Mouse (Mus musculus): Measurements from ENCODE around the gene Gm49318. TPM values are rescaled to one million over a fixed set of nuclear protein-coding genes. Genes with fewer than 3 reads are reported as not detected.

Gene Gm49318
- polyA plus RNA-seq, 1 experiment, result not detected

DNA sequence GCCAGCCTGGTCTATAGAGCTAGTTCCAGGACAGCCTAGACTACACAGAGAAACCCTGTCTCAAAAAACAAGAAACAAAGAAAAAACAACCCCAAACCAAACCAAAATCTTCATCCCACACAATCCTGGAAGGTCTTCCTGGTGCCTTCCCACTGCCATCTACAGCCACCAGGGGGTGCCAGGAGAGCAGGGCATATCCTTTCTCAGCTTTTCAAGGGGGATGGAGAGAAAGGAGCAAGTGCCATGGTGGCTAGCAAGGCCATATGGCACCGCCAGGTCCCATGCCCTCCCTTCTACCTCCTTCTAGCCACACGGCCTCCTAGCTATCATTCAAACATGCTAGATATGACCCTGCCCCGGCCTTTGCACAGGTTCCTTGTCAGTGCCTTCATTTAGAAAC lies 4.6 kb downstream of the Gm49318 start:
- no peak for TF ChIP-seq POLR2A (IDR thresholded peaks at IDR 0.05; ENCODE audit: borderline replicate concordance, extremely low read depth, insufficient read depth, insufficient read length, poor library complexity, severe bottlenecking)
- TF ChIP-seq CTCF (IDR thresholded peaks at IDR 0.05; ENCODE audit: borderline replicate concordance, extremely low read depth, insufficient read depth, insufficient read length), result peak; percentile 69; the same call in 1 of the 2 replicates
- DNase-seq (ENCODE audit: low read depth), result peak; percentile 44

DNA sequence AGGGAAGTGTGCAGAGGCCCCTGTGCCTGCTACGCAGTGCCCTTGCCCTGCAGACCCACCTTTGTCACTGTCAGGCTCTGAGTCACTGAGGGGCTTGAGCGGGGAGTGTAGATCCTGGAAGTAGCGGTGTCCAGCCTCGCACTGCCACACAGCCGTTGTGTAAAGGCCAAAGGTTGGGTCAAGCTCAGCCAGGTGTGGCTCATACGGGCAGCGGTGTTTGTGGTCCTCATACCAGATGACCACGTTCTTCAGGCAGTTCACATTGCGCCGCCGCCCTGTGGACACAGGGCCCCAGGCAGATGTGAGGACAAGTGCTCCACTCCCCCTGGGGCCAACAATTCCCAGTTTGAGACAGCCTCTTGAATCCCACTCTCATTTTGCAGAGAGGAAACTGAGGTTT lies 5.4 kb downstream of the Gm49318 start:
- TF ChIP-seq POLR2A (IDR thresholded peaks at IDR 0.05; ENCODE audit: borderline replicate concordance, extremely low read depth, insufficient read depth, insufficient read length, poor library complexity, severe bottlenecking) (no peak), CTCF (IDR thresholded peaks at IDR 0.05; ENCODE audit: borderline replicate concordance, extremely low read depth, insufficient read depth, insufficient read length) (no peak)
- no peak for DNase-seq (ENCODE audit: low read depth)

DNA sequence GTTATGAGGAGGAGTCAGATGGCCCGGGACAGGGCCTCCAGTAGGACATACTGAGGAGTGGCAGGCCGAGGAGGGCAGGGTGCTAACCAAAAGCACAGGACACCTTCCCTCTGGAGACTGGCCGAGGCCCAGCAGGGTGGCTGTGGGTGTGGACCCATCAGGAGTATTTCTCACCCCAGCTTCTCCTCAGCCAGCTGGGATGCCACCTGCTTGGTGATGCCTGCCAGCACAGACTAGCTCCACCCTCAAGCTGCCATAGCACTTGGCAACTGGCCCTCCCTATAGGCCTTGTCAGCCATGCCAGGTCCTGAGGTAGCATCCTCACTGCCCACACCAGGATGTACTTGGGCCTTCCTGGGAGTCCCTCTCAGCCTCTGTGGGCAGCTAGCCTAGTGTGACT lies 6.7 kb downstream of the Gm49318 start:
- no peak for TF ChIP-seq CTCF (IDR thresholded peaks at IDR 0.05; ENCODE audit: borderline replicate concordance, extremely low read depth, insufficient read depth, insufficient read length)
- TF ChIP-seq POLR2A (IDR thresholded peaks at IDR 0.05; ENCODE audit: borderline replicate concordance, extremely low read depth, insufficient read depth, insufficient read length, poor library complexity, severe bottlenecking), result no peak
- peak; percentile 73 for DNase-seq (ENCODE audit: low read depth)

DNA sequence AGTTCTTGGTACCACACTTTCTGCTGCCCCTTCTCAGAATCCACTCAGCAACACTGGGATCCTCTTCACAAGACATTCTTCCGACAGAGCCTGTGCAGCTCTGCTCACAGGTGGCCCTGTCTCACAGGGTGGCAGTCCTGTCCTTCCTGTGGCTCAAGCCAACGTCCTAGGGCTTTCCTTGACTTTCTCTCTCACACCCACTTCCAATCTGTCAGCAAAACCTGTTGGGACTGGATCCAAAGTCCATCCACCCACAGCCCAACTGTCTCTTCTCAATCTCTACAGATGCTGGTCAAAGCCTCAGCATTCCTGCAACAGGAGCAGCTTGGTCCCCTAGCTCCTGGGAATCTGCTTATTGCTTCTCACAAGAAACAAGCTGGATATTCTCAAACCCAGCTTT lies 9.7 kb downstream of the Gm49318 start:
- TF ChIP-seq CTCF (IDR thresholded peaks at IDR 0.05; ENCODE audit: borderline replicate concordance, extremely low read depth, insufficient read depth, insufficient read length), result no peak
- TF ChIP-seq POLR2A (IDR thresholded peaks at IDR 0.05; ENCODE audit: borderline replicate concordance, extremely low read depth, insufficient read depth, insufficient read length, poor library complexity, severe bottlenecking), result no peak
- DNase-seq (ENCODE audit: low read depth), result no peak

DNA sequence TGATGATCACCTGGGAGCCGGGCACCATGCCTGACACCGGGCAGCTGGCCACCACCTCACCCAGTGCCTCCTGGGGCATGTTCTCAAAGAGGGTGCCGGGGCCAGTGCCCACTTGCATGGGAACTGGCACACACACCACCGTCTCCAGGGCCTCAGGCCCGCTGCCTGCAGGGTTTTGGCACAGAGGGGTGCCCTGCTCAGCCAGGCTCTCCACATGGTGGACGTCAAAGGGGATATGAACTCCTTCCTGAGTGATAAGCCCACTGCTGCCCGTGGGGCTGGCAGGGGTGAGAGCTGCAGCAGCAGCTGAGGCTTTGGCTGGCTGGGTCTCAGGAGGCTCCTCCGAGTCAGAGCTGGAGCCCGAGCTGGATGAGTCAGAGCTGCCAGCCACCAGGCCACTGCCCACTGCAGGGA lies 13.0 kb downstream of the Gm49318 start:
- no peak for DNase-seq (ENCODE audit: low read depth)

DNA sequence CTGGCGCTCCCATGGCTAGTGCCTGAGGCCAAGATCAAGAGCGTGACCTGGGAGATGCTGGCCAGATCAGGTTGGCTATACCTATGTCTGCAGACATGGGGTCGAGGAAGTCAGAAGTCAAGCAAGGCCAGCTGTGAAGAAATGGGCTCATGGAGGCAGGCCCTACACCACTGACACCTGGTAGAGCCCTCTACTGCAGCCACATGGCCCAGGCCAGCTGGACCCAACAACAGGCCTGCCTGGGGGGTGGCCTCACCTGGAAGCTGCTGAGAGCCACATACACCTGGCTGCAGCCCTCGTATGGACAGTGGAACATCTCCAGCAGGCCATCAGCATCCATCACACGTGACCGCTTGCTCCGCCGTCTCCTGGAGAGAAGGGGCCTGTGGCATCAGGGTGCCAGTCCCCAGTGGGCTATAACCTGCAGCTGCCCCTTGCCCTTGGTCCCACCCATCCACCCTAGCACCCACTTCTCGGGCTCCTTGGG lies 14.0 kb downstream of the Gm49318 start:
- DNase-seq (ENCODE audit: low read depth), result no peak
- TF ChIP-seq CTCF (IDR thresholded peaks at IDR 0.05; ENCODE audit: borderline replicate concordance, extremely low read depth, insufficient read depth, insufficient read length), result no peak
- no peak for TF ChIP-seq POLR2A (IDR thresholded peaks at IDR 0.05; ENCODE audit: borderline replicate concordance, extremely low read depth, insufficient read depth, insufficient read length, poor library complexity, severe bottlenecking)

More for the DNA sequence above, 13.0 kb downstream of the Gm49318 start:
- TF ChIP-seq CTCF (IDR thresholded peaks at IDR 0.05; ENCODE audit: borderline replicate concordance, extremely low read depth, insufficient read depth, insufficient read length) (no peak), POLR2A (IDR thresholded peaks at IDR 0.05; ENCODE audit: borderline replicate concordance, extremely low read depth, insufficient read depth, insufficient read length, poor library complexity, severe bottlenecking) (no peak)

DNA sequence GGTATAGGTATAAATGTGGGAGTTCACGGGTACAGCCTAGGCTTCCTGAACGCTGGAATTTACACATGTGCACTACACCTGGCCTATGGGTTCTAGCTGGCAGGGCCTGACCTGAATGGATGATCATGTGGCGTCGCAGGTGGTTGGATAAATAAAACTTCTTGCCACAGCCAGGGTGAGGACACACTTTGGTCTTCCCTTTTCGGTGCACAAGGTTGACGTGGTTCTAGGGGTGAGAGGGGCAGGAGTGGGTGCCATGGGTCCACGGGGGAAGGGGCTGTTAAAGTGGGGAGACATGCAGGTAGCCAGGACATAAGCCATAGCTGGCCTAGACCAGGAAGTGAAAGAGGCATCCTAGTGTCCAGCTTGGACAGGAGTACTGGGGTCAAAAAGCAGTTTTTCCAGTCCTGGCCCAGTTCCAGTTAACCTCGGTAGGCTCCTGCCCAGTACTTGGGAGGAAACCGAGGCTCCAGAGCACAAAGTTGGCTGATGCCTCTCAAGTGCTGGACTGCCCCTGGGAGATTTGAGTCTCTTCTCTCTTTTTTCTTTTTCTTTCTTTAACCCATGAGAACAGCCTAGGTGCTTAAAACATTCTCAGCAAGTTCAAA lies 14.7 kb downstream of the Gm49318 start:
- no peak for DNase-seq (ENCODE audit: low read depth)
- no peak for TF ChIP-seq POLR2A (IDR thresholded peaks at IDR 0.05; ENCODE audit: borderline replicate concordance, extremely low read depth, insufficient read depth, insufficient read length, poor library complexity, severe bottlenecking)
- no peak for TF ChIP-seq CTCF (IDR thresholded peaks at IDR 0.05; ENCODE audit: borderline replicate concordance, extremely low read depth, insufficient read depth, insufficient read length)

DNA sequence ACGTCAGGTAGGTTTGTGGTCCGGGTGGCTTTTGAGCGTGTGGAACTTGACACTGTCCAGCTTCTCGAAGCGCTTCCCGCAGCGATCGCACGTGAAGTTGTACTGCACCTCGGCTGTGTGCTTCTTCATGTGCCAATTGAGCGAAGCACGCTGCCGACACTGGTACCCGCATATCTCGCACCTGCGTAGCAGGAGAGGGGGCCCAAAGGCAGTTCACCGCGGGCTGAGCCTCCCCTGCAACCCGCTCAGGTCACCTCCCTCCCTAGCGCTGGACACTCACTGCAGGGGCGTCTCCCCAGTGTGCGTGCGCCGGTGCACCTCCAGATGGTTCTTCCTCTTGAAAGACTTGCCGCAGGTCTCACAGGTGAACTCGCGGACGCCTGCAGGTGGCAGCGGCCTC lies 15.3 kb downstream of the Gm49318 start:
- TF ChIP-seq POLR2A (IDR thresholded peaks at IDR 0.05; ENCODE audit: borderline replicate concordance, extremely low read depth, insufficient read depth, insufficient read length, poor library complexity, severe bottlenecking) (no peak), CTCF (IDR thresholded peaks at IDR 0.05; ENCODE audit: borderline replicate concordance, extremely low read depth, insufficient read depth, insufficient read length) (no peak)
- DNase-seq (ENCODE audit: low read depth), result no peak

DNA sequence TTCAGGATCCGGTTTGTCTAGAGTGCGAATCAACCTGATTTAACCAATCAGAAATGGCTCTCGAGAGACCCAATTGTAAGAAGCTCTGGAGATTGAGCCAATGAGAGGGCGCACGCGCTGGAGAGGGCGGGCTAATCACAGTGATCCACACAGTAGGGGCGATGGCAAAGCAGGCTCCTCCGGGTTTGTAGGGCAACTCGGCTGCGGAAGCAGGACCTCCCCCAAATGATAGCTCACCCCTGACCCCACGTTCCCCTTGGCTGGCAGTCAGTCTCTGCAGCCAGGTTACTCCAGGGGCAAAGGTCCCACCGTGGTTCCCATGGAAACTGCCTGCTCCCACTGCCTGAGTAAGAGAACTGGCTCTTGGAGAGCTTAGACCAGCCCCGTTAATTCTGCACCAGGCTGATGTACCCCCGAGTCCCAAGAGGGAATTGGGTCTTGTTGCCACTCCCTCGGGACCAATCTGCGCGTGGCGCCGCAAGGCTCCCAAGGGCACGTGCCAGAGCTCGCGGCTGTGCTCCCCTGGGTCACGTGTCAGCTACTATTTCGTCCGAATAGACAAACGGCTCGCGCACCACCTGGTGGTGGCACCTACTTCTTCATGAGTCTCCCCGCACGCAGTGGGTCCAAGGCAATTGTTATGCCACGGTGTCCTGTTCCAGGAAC lies 16.5 kb downstream of the Gm49318 start:
- TF ChIP-seq POLR2A (IDR thresholded peaks at IDR 0.05; ENCODE audit: borderline replicate concordance, extremely low read depth, insufficient read depth, insufficient read length, poor library complexity, severe bottlenecking), result no peak
- TF ChIP-seq CTCF (IDR thresholded peaks at IDR 0.05; ENCODE audit: borderline replicate concordance, extremely low read depth, insufficient read depth, insufficient read length), result peak; percentile 69
- peak; percentile 90 for DNase-seq (ENCODE audit: low read depth)

DNA sequence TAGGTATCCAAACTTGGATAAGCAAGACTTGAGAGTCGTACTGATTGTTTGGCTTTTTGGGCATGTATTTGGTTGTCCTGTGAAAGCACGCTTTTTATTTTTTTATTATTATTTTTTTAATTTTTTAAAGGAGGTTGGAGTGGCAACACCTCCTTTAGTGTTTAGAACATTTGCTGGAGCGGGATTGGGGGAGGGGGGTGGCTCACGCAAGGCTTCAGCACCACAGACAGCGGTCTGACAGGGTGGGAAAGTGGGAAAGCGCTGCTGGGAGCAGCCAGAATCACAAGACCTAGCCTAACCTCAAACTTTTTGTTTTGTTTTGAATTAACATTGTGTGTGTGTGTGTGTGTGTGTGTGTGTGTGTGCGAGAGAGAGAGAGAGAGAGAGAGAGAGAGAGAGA lies 17.4 kb downstream of the Gm49318 start:
- TF ChIP-seq CTCF (IDR thresholded peaks at IDR 0.05; ENCODE audit: borderline replicate concordance, extremely low read depth, insufficient read depth, insufficient read length), result no peak
- TF ChIP-seq POLR2A (IDR thresholded peaks at IDR 0.05; ENCODE audit: borderline replicate concordance, extremely low read depth, insufficient read depth, insufficient read length, poor library complexity, severe bottlenecking), result no peak
- DNase-seq (ENCODE audit: low read depth), result no peak

DNA sequence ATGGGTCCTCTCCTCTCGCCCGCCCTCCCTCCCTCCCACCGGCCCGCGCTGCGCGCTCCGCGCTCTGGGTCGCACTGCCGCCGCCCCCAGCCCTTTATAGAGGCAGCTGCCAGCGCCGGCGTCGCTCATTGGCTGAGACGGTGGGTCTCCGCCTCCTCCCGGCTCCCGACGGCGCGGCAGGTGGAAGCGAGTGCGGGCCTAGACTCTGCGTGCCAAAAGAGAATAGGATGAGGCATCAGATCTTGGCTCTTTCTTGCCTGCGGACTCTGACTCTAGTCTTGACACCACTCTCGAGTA lies 19.2 kb downstream of the Gm49318 start, which contains the start of gene Elavl3:
Elavl3 (minus strand) TSS at position 66 of the 297 bp plus-strand sequence.
- peak; percentile 95 for DNase-seq (ENCODE audit: low read depth)
- TF ChIP-seq CTCF (IDR thresholded peaks at IDR 0.05; ENCODE audit: borderline replicate concordance, extremely low read depth, insufficient read depth, insufficient read length) (no peak), POLR2A (IDR thresholded peaks at IDR 0.05; ENCODE audit: borderline replicate concordance, extremely low read depth, insufficient read depth, insufficient read length, poor library complexity, severe bottlenecking) (peak; percentile 98)

All from brain, embryonic 14.5 days (tissue).